Mouse (Mus musculus): ENCODE measurements around the gene Glb1l2. TPM values are rescaled to one million over a fixed set of nuclear protein-coding genes. Genes with fewer than 3 reads are reported as not detected.

Gene Glb1l2
- polyA plus RNA-seq, 1 experiment from 2014 or later = 5.7 TPM

- Histone ChIP-seq H3K27me3 (ENCODE audit: poor library complexity, severe bottlenecking) (no peaks in the 10 kb centered on the region), H3K27ac (no peak overlapping the region), H3K36me3 (replicated peaks) (no peaks in the 10 kb centered on the region), H3K9me3 (no peaks in the 10 kb centered on the region), H3K4me1 (peaks cover 6% of the 10 kb centered on the region), H3K4me3 (no peak overlapping the region)
- DNase-seq (ENCODE audit: extremely low spot score, low spot score) = no peak
- 70% methylated on average over 7 of the region's 7 CpGs for WGBS
Observed at GRCm38 (mm10) chr9:26721771-26722170, 84.5 kb downstream of the Glb1l2 start.

GRCm38 (mm10) chr9:26718388-26718787 lies 87.9 kb downstream of the Glb1l2 start:
- Histone ChIP-seq H3K27me3 (ENCODE audit: poor library complexity, severe bottlenecking) (no peaks in the 10 kb centered on the region), H3K9me3 (no peaks in the 10 kb centered on the region), H3K4me1 (peaks cover 6% of the 10 kb centered on the region), H3K36me3 (replicated peaks) (no peaks in the 10 kb centered on the region), H3K27ac (no peak overlapping the region), H3K4me3 (no peak overlapping the region)
- DNase-seq (ENCODE audit: extremely low spot score, low spot score) = no peak
- WGBS = 37% methylated on average over 3 of the region's 3 CpGs

Other genes starting within 250 kb of the Glb1l2 start
- gene B3gat1, start 72.7 kb downstream of the Glb1l2 start, polyA plus RNA-seq (2016; fragmentation: Nextera tagmentation; extraction: Ambion mirVana) = 1.8 and 2.3 TPM in 2 replicates
- not detected in 2 replicates for gene Glb1l3, start 54.4 kb upstream of the Glb1l2 start, polyA plus RNA-seq (2016; fragmentation: Nextera tagmentation; extraction: Ambion mirVana)
- gene Gm1110, start 116.6 kb upstream of the Glb1l2 start, polyA plus RNA-seq (2016; fragmentation: Nextera tagmentation; extraction: Ambion mirVana) = not detected in 2 replicates
- gene Acad8, start 193.1 kb upstream of the Glb1l2 start, polyA plus RNA-seq (2016; fragmentation: Nextera tagmentation; extraction: Ambion mirVana) = 44.2 and 46.8 TPM in 2 replicates
- gene Thyn1, start 193.2 kb upstream of the Glb1l2 start, polyA plus RNA-seq (2016; fragmentation: Nextera tagmentation; extraction: Ambion mirVana) = 173 and 183 TPM in 2 replicates
- gene Vps26b, start 223.6 kb upstream of the Glb1l2 start, polyA plus RNA-seq (2016; fragmentation: Nextera tagmentation; extraction: Ambion mirVana) = 35.8 and 36.2 TPM in 2 replicates
- gene Ncapd3, start 223.7 kb upstream of the Glb1l2 start, polyA plus RNA-seq (2016; fragmentation: Nextera tagmentation; extraction: Ambion mirVana) = 38.7 and 40.7 TPM in 2 replicates